Mouse (Mus musculus) B cell, adult 67 days (primary cell): ENCODE data around the gene Marveld3. TPM values are rescaled to one million over a fixed set of nuclear protein-coding genes. Genes with fewer than 3 reads are reported as not detected.

Source experiments
- total RNA-seq, 2 experiments: library from RNA; stranded (reverse); gene quantifications; 4 replicates each; pipeline ENCODE4 v1.2.4; 2023

The Marveld3 gene
- total RNA-seq, result not detected

DNA sequence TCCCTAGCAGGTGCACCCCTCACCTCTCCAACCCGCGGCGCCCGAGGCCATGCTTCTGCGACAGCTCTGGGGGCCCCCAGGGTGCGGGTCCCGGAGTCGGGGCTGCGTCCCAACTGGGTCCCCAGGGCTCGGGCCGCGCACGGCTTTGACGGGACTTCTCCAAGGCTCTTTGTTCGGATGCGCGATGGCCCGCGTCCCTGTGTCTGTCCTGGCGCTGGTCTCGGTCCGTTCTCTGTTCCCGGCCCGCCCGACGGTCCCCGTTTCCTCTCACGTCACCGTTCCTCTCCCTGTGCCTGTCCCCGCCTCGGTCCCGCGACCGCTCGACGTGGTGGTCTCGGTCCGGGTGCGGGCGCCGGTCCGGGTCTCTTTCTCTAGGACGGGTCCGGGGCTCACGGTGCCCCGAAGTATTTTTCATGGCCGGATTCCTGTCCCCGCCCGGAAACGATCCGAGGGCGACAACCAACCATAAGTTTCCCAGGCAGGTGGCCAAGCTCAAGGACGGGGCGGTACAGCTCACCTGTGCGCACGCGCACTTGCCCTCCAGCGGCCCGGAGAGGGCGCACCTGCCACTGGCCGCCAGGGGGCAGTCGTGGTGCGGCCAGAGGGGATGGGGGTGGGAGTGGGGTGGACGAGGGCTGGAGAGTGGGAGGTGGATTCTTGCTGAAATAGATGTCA lies at the start of gene Marveld3:
Gene Marveld3 (minus strand): TSS at position 511 of the 675 bp plus-strand sequence.

DNA sequence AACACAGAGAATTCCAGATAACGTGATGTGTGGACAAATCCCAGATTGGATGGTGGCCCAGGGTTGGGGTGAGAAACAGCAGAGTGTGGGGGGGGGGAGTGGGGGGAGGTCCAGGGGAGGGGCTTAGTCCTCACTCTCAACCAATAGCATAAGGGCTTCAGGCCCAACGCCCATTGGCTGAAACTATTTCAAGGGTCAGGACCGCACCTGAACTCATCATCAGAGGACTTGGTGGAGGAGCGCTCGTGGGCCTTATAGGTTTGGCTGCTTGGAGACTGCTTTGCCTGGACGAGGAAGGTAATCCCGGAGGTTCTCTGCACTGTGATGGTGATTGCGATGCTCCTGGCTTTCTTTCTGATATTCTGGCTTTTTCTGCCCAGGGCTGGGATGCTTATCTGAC lies 28.2 kb upstream of the Marveld3 start, which contains the start of gene Tat:
Gene Tat (plus strand): TSS at position 214 of the 400 bp plus-strand sequence.

Other genes starting within 250 kb of the Marveld3 start
- gene Atxn1l, start 224.5 kb downstream of the Marveld3 start, total RNA-seq, result 10 to 100 TPM; 35.0 to 43.2 TPM
- 100 to 1,000 TPM in 1 of 2 experiments, 10 to 100 TPM in 1; 99.0 to 101 TPM for gene Ap1g1, start 183.6 kb downstream of the Marveld3 start, total RNA-seq
- gene Phlpp2, start 93.7 kb downstream of the Marveld3 start, total RNA-seq, result 10 to 100 TPM; 21.1 to 21.6 TPM
- not detected for gene Tat, start 28.2 kb upstream of the Marveld3 start, total RNA-seq
- gene Chst4, start 77.5 kb upstream of the Marveld3 start, total RNA-seq, result not detected
- 1 to 10 TPM; 4.1 to 4.8 TPM for gene Zfp612, start 117.5 kb upstream of the Marveld3 start, total RNA-seq
- gene Gm21964, start 139.0 kb upstream of the Marveld3 start, total RNA-seq, result not detected
- gene Gm17720, start 140.6 kb upstream of the Marveld3 start, total RNA-seq, result not detected
- not detected for gene Calb2, start 206.0 kb upstream of the Marveld3 start, total RNA-seq